Mouse (Mus musculus) stomach, postnatal 0 days (tissue): ENCODE results near the gene Ston2. TPM values are rescaled to one million over a fixed set of nuclear protein-coding genes. Genes with fewer than 3 reads are reported as not detected.

Source experiments
- ATAC-seq: fragments of 200-750 bp; cut with Nextera tagmentation; 2 replicates; pipeline ENCODE4 v1.8.0; 2017; ENCODE audit not compliant: low FRiP score, low TSS enrichment
- DNase-seq: peaks from one replicate; pipeline ENCODE4 v3.0.0-alpha.2; 2016; ENCODE audit warnings: low spot score
- H3K27ac ChIP-seq: fragments of 300-500 bp; sonication (generic); replicated peaks from 2 replicates; pipeline ENCODE4 v1.5.1; 2014; ENCODE audit warnings: mild to moderate bottlenecking, control low read depth
- H3K27me3 ChIP-seq: fragments of 300-500 bp; sonication (generic); 2 replicates; pipeline ENCODE4 v1.6.1; 2014; ENCODE audit warnings: low read length; ENCODE audit not compliant: control insufficient read depth, insufficient read depth
- H3K36me3 ChIP-seq: fragments of 300-500 bp; sonication (generic); 2 replicates; pipeline ENCODE4 v1.6.1; 2014; ENCODE audit warnings: low read length, mixed read lengths; ENCODE audit not compliant: control insufficient read depth, insufficient read depth
- H3K4me1 ChIP-seq: fragments of 300-500 bp; sonication (generic); replicated peaks from 2 replicates; pipeline ENCODE4 v1.6.1; 2014; ENCODE audit warnings: antibody characterized with exemption; ENCODE audit not compliant: control insufficient read depth, insufficient read depth
- H3K4me2 ChIP-seq: fragments of 300-500 bp; sonication (generic); replicated peaks from 2 replicates; pipeline ENCODE4 v1.6.1; 2014; ENCODE audit warnings: low read depth, mild to moderate bottlenecking, control low read depth, moderate library complexity
- H3K4me3 ChIP-seq: fragments of 300-500 bp; sonication (generic); 2 replicates; pipeline ENCODE4 v1.5.1; 2014; ENCODE audit warnings: low read depth, low read length, control low read depth
- H3K9ac ChIP-seq: fragments of 300-500 bp; sonication (generic); 2 replicates; pipeline ENCODE4 v1.6.1; 2014; ENCODE audit warnings: mild to moderate bottlenecking, low read length, control low read depth, mixed read lengths
- H3K9me3 ChIP-seq: fragments of 300-500 bp; sonication (generic); 2 replicates; pipeline ENCODE4 v1.6.1; 2016; ENCODE audit warnings: low read length; ENCODE audit not compliant: control insufficient read depth
- CTCF ChIP-seq: IDR thresholded peaks from 2 replicates; pipeline ENCODE4 v1.5.1; 2016; ENCODE audit warnings: antibody characterized with exemption, low read depth, mild to moderate bottlenecking, moderate library complexity
- EP300 ChIP-seq: optimal IDR thresholded peaks from 2 replicates; pipeline ENCODE3; 2016; ENCODE audit warnings: antibody characterized with exemption
- WGBS: fragments of 180-500 bp; shearing (Covaris S2); extraction: QIAGEN DNeasy Blood & Tissue Kit; methylation state at CpG from one replicate; pipeline ENCODE4 v1.1.7; 2014; 5-methylcytosine and 5-hydroxymethylcytosine counted together
- polyA plus RNA-seq: library from polyadenylated mRNA; unstranded; fragments of >200 nt; fragmentation: Nextera tagmentation; extraction: Ambion mirVana; gene quantifications from 2 replicates; pipeline ENCODE4 v1.2.1, GENCODE M21; 2015

Ston2 gene
- polyA plus RNA-seq, 1 experiment from 2014 or later, result 5.5 TPM

GRCm38 (mm10) chr12:91764471-91764870 is 23.7 kb downstream of the Ston2 start:
- Histone ChIP-seq H3K27ac (no peak overlapping the region), H3K9me3 (no peaks in the 10 kb centered on the region), H3K9ac (no peak overlapping the region), H3K4me1 (no peaks in the 10 kb centered on the region), H3K4me2 (no peak overlapping the region), H3K27me3 (no peaks in the 10 kb centered on the region), H3K36me3 (no peaks in the 10 kb centered on the region), H3K4me3 (no peak overlapping the region)
- ATAC-seq (no peak), DNase-seq (no peak)
- 58% methylated on average over 2 of the region's 2 CpGs for WGBS
- TF ChIP-seq CTCF (no peak), EP300 (no peak)

- Histone ChIP-seq H3K4me2 (no peak overlapping the region), H3K27me3 (no peaks in the 10 kb centered on the region), H3K9ac (no peak overlapping the region), H3K27ac (no peak overlapping the region), H3K9me3 (no peaks in the 10 kb centered on the region), H3K36me3 (no peaks in the 10 kb centered on the region), H3K4me3 (no peak overlapping the region), H3K4me1 (no peaks in the 10 kb centered on the region)
- no peak for TF ChIP-seq CTCF
- TF ChIP-seq EP300, result no peak
- DNase-seq (no peak), ATAC-seq (no peak)
- 90% methylated on average over 3 of the region's 3 CpGs for WGBS
These were observed 28.4 kb downstream of the Ston2 start for GRCm38 (mm10) chr12:91759836-91760235.

DNA sequence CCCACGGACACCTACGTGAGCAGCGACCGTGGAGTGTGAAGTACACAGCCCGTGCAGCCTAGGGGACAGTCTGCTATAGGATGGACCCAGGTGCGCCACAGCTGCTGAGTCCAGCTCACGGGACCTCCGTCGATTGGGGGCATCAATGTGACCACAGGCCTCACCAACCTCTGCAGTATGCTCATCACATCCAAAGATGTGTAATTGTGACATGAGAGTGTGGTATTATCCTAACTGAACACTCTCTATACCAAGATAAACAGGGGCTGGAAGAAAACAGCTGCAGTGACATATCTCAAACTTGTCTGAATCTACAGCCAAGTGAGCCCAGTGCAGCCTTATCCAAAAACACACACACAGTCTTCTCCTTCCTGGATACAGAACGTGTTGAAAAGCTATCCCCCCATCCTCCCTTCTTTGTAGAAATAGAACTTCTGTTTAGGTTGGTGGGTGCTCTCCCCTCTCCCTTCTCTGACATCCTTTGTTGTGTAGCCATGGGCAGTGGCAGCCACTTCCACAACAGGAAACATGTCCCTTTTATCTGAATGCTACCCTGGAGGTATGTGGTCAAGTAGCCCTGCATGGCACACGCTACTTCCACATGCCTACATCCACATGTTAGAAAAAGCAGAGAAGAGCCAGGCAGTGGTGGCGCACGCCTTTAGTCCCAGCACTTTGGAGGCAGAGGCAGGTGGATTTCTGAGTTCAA is 30.2 kb downstream of the Ston2 start:
- Histone ChIP-seq H3K9ac (no peak overlapping the region), H3K27ac (no peak overlapping the region), H3K36me3 (no peaks in the 10 kb centered on the region), H3K27me3 (no peaks in the 10 kb centered on the region), H3K9me3 (no peaks in the 10 kb centered on the region), H3K4me2 (no peak overlapping the region), H3K4me3 (no peak overlapping the region), H3K4me1 (no peaks in the 10 kb centered on the region)
- DNase-seq, result no peak
- 86% methylated on average over 13 of the region's 13 CpGs for WGBS
- no peak for ATAC-seq
- TF ChIP-seq CTCF (no peak), EP300 (no peak)

DNA sequence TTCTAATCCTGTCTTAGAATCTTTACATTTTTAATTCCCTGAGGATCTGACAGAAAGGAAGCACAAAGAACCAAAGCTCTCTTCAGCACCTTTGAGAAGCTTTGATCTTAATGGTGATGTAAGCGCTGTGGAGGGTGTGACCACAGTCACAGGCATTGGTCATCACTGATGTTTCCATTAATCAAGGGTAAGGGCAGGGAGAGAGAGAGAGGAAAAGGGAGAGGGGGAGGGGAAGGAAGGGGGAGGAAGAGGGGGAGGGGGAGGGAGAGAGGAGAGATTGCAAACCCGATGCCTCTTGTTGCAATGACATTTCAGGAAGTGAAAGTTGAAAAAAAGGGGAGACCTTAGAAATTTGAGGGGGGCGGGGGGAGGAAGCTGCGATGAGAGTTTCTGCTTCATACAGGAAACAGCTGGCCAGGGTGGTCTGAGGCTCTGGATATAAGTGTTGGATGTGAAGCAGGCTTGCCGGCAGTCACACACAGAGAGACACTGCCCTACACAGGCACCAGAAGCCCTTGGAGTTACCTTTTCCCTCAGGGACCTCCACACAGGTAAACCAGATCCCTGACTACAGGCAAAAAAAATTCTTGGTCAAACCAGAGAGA is 31.5 kb downstream of the Ston2 start:
- Histone ChIP-seq H3K4me2 (no peak overlapping the region), H3K4me1 (no peaks in the 10 kb centered on the region), H3K9me3 (no peaks in the 10 kb centered on the region), H3K27me3 (no peaks in the 10 kb centered on the region), H3K4me3 (no peak overlapping the region), H3K36me3 (no peaks in the 10 kb centered on the region), H3K9ac (no peak overlapping the region), H3K27ac (no peak overlapping the region)
- 23% methylated on average over 5 of the region's 5 CpGs for WGBS
- DNase-seq (no peak), ATAC-seq (peak; percentile 73)
- no peak for TF ChIP-seq EP300
- TF ChIP-seq CTCF, result no peak

- Histone ChIP-seq H3K9me3 (no peaks in the 10 kb centered on the region), H3K9ac (no peak overlapping the region), H3K4me2 (no peak overlapping the region), H3K4me1 (no peaks in the 10 kb centered on the region), H3K27me3 (no peaks in the 10 kb centered on the region), H3K36me3 (no peaks in the 10 kb centered on the region), H3K27ac (no peak overlapping the region), H3K4me3 (no peak overlapping the region)
- DNase-seq, result no peak
- no peak for ATAC-seq
- TF ChIP-seq CTCF, result no peak
- no peak for TF ChIP-seq EP300
- 39% methylated on average over 6 of the region's 6 CpGs for WGBS
These were observed 33.6 kb downstream of the Ston2 start for GRCm38 (mm10) chr12:91754606-91755005.

GRCm38 (mm10) chr12:91752711-91753110 is 35.5 kb downstream of the Ston2 start:
- Histone ChIP-seq H3K9me3 (no peaks in the 10 kb centered on the region), H3K4me1 (no peaks in the 10 kb centered on the region), H3K9ac (no peak overlapping the region), H3K36me3 (no peaks in the 10 kb centered on the region), H3K4me3 (no peak overlapping the region), H3K4me2 (no peak overlapping the region), H3K27ac (no peak overlapping the region), H3K27me3 (no peaks in the 10 kb centered on the region)
- no peak for TF ChIP-seq EP300
- TF ChIP-seq CTCF, result no peak
- WGBS, result 83% methylated on average over 5 of the region's 5 CpGs
- ATAC-seq, result 0 out of 2 replicates have a peak, but pooled peaks have one; percentile 38
- DNase-seq, result no peak
